Mouse (Mus musculus) brain, adult 2 months (tissue): ENCODE results near the gene Znfx1.
A peak's percentile ranks its signal among the peaks of the same experiment; 100 is the strongest.
"Not testable (repeated sequence)": the region's sequence is repeated elsewhere in the genome, so short reads cannot be mapped to it uniquely, and the experiment has no call there.

Experiments used
- DNase-seq: peaks from one replicate; pipeline ENCODE4 v3.0.0; 2011; ENCODE audit warnings: low read depth, low spot score

The Znfx1 gene

DNA sequence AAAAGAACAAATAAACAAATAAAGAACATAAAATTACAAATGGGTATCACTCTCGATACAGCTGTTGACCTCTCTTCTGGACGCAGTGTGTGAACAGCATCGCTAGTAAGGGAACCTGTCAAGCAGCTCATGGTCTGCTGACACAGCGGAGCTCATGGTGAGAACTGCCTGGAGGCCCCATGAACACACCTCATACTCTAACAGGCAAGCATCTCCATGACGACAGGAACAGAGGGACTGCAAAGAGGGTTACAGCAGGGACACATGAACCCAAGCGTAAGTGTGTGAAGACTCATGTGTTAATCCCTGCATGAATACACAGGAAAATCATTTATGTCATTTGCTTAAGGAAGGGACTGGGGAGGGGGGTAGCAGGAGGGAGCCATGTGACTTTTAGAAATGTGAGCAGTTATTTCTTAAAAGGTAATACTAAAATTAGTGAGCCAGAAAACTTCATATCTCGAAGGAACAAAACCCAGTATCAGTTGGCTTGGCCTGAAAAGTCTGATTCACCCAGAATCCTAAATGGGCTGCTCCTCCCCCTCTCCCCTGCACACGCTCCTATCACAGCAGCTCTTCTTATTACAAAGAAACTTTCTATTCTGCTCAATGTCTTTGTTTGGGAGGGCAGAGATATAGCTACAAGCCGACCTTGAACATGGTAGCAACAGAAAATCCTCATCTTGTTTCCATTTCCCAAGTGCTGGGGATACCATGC lies 9.5 kb downstream of the Znfx1 start:
- peak; percentile 61 for DNase-seq

DNA sequence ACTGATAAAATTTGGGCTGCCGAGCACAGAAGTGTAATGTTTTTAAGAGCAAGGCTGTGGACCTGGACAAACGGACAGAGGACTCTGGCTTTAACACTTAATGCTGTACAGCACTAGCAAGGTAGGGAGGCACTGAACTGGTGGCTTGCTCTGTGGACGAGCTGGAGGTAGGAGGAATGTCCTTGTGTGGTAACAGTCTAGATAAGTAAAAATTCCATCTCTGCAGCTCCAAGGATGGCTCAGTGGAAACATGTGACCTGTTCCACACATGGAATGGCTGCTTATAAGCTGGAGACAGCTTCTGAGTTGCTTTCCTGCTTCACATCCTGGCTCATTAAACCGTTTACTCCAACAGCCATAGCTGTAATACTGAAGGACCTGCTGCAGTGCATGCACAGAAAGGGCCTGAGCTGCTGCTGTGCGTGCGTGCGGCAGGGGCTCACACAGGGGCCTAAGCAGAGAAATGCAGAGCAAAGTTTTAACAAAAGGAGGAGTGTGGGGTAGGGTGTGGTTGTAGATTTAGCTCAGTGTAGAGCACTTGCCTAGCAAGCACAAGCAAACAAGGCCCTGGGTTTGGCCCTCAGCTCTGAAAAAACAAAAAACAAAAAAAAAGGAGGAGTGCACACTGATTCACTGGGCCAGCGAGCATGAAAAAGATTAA lies 14.0 kb downstream of the Znfx1 start:
- DNase-seq, result no peak

DNA sequence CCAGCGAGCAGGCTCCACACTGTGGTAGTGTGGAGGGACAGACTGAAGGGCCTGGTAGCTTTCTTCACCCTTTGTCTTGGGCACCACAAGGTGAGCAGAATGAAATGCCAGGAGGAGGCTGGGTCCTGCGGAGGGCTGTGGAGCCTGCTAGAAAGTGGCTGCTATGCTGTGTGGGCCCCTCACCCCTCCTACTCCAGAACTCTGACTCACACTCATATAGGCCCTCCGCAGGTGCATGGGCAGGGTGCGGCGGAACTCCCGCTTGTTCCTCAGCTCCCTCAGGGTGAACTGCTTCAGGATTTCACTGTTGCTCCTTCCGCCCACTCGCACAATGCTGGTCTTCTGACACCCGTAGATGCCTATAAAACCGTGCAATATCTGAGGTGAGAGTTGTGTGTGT lies 14.6 kb downstream of the Znfx1 start:
- peak; percentile 39 for DNase-seq

DNA sequence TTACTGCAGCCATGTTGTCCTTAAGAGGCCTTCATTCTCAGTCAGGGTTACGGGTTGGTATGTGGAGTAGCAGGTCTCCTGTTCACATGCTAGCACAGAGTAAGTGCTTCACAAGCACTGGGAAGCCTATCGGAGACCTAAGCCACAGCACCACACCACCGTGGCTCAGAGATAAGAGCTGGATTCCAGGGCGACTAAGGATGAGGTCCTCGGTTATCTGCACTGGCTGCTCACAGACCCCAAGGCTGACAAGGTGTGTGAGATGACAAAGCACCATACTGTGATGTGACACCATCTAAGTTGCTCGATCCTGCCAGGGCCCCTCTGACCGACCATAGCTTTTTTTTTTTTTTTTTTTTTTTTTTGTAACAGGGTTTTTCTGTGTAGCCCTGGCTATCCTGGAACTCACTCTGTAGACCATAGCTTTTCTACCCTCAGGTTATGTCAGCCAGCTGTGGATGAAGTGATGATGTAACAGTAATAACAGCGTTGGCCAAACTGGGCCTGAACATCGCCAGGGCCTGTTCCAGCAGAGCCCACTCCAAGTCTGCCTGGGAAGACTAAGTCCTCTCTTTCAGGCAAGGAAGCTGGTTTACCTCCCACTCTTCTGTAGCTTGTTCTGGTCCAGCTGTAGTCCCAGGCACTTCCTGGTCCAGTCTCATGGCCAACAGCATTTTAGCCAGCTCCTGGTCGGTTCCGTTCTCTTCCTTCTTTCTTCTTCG lies 19.3 kb downstream of the Znfx1 start:
- DNase-seq, result no peak

DNA sequence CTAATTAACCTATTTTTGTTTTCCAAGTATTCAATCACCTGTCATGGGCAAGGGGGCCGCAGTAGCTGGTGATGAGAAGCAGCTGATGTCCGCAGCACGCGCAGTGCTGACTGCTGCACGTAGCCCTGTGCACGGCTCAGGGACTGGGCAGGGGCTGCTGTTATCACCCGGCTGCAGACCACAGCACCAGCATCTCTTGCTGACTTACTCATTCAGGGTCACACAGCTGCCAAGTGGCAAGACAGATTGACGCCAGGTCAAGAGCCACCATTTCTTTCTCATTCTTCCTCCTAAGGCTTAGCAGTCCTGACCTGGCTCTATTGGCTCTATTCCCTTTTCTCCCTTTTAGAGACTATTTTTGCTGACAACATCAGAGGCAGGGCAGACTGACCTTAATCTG lies 23.4 kb downstream of the Znfx1 start:
- no peak for DNase-seq

DNA sequence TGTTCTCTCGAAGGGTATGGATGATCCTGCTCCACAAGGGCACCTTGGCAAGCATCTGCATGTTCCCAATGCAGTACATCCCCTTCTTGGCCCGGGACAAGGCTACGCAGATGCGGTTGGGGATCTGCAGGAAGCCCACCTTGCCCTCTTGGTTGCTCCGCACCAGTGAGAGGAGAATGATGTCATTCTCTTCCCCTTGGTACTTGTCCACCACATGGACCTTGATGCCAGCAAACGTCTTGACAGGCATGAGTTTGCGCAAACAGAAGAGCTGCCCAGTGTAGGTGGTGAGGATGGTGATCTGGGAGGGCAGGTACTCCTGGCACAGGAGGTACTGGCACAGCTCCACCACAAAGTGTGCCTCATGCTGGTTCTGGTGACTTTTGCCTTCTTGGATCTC lies 24.1 kb downstream of the Znfx1 start:
- DNase-seq, result no peak

DNA sequence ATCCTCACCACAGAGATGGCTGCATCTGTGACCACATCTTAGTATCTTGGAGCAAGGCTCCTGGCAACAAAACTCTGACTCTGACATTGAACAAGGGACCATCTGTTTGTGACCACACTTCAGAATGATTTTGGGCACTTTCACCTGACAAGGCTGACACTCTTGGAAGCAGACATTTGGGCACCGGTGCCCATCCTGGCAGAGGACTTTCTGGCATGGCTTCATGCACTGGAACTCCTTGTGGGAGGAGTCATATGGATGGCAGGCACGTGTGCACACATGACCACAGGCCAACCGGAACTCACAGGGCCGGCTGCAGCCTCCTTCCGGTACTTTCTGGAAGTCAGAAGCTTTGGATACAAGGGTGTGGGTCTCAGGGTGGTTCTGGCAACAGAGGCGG lies 24.5 kb downstream of the Znfx1 start:
- DNase-seq, result peak; percentile 54

DNA sequence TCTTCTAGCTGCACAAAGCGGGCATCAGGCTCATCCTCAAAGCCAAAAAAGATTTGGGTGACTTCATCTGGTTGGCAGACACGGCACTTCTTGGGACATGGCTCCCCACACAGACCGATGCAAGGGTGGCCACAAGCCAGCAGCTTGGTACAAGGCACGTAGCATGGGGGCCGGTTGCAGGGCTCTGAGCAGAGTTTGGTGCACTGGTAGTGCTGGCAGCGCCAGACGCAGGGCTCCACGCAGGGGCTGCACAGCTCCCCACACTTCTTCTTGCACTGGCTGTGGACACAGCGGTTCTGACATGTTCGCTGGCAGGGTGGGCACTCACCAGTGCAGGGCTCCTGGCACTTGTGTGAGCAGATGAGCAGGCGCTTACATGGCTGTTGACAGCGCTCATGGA lies 25.1 kb downstream of the Znfx1 start:
- peak; percentile 38 for DNase-seq

DNA sequence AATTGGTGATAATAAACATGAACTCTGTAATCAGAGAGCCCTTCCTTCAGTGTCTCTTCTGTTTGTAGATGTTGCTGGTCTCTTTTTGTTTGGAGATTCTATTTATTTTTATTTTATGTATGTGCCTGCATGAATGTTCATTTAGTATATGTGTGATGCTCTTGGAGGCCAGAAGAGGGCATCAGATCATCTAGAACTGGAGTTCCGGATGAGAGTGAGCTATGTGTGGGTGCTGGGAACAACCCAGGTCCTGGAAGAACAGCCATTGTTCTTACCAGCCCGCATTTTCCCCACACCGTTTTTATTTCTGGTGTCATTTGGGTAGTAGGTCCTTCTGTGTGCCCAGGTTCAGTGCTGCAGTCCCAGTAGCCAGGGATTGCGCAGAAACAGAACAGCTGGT lies 32.3 kb downstream of the Znfx1 start:
- no peak for DNase-seq

DNA sequence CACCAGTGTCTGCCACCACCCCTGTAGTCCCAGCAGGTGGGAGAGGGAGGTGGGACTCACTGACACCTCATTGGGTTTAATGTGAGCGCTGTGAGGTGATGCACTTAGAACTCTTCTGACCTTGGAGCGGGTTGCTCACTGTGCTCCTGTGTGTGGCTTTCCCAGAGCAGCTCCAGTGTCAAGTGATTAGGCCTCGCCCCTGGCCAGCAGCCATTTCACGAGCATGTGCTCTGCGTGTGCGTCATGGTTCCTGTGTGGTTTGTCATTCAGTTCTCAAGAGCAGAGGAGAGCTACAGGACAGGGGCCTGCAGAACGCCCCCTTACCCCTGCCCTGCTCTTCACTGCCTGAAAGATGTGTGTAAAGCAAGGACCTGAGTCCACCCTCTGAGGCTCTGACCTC lies 34.3 kb downstream of the Znfx1 start:
- no peak for DNase-seq

DNA sequence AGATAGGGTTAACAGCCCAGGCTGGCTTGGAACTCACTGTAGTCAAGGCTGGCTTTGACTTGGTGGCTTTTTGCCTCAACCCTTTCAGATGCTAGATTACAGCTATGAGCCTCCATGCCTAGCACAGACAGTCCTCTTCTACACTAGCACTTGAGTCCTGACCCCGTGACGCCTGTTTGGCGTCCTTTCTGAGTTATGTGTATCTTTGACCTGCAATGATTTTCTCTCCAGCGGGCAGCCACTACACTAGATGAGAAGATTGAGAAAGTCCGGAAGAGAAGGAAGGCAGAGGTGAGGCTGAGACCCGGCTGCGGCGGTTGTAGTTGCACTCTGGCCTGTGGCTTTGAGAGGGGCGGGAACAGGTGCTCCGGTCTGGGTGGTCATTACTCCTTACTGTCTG lies 43.4 kb downstream of the Znfx1 start:
- DNase-seq, result no peak

DNA sequence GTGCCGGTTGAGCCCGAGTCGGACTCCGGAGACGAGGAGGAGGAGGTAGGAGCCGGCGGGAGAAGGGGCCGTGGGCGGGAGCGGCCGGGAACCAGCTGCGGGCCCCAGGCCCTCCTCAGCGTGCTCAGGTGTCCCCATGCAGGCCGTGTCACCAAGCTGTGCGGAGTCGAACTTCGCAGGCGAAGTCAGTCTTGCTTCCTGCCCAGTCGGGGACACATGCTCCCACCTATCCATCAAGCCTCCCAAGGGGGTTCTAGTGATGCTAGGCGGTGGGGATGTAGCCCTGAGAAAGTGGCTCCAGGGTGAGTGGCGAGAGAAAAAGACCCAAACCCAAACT lies 47.5 kb downstream of the Znfx1 start:
- no peak for DNase-seq

DNA sequence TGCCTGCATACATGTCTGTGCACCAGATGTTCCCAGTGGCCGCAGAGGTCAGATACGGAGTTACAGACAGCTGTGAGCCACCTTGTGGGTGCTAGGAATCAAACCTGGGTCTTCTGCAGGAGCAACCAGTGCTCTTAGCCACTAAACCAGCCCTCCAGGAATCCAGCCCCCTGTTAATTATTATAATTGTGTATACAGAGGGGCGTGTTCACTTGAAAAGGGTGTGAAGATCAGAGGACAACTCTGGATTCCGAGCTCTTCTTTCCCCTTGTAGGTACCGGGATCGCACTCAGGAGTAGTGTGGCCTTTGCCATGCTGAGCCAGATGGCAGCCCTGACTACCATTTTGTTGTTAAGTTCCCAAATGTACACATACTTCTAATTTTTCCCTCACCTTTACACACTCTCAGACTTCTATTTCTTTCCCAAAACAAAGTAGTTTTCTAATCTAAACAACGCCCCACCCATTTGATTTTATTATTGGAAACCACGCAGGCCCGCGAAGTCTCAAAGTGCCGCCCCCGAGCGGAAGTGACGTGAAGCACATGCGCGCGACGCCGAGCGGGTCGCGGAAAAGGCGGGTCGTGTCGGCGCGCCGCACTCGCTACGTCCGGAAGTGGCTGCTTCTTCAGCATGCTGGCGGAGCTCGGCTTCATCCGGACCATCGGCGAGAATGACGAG lies 48.0 kb downstream of the Znfx1 start, which contains the start of gene Ddx27:
Ddx27 (plus strand) TSS at position 492 of the 680 bp plus-strand sequence.
- DNase-seq, result peak; percentile 96

DNA sequence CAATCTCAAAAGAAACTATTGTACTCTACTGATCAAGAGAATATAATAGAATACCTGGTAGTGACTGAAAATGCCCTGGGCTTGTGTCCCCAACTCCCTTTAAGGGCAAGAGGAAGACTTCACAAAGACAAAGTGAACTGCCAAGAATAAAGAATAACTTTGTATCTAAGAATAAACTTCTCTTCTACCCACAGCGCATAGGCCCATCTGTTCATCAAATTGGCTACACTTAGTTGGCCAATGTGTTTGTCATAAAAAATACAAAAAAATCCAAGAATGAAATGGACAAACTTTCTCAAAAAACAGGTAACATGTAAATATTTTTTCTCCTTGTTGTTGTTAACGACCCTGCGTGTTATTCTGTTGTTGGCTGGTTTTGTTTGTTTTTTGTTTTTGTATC lies 52.3 kb downstream of the Znfx1 start:
- DNase-seq, result peak; percentile 55

DNA sequence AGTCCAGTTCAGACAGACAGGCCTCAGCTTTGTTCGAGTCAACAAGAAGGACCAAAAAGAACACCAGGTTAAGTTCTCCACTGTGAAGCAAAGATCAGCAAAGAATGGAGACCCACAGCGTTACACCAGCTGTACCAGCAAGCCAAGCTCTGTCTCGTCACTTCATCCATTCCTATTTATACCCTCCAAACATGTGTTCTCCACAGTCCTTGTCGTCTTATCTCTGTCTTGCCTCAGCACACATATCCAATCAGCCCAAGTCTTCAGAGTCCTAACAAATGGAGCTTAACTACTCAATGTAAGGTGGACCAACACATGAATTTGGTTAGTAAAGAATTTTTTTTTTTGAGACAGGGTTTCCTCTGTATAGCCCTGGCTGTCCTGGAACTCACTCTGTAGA lies 53.3 kb downstream of the Znfx1 start:
- DNase-seq, result no peak

DNA sequence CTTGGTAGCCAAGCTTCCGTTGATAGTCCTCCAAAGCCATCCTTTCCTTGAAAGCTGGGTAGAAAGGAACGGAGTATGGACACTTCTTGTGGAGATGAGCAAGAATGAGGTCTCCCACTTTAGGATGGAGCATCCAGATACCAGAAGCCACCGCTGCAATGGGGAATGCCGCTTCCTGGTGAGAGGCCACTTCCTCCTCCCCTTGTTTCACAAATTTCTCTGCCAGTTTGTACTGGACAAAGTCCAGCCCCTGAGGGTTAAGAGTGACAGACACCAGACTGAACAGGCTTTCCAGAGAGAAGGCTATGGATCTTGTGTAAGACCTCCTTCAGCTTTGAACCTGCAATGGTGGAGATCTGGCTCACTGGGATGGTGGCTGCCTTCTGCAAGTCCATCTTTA lies 55.2 kb downstream of the Znfx1 start:
- not testable (repeated sequence) for DNase-seq

DNA sequence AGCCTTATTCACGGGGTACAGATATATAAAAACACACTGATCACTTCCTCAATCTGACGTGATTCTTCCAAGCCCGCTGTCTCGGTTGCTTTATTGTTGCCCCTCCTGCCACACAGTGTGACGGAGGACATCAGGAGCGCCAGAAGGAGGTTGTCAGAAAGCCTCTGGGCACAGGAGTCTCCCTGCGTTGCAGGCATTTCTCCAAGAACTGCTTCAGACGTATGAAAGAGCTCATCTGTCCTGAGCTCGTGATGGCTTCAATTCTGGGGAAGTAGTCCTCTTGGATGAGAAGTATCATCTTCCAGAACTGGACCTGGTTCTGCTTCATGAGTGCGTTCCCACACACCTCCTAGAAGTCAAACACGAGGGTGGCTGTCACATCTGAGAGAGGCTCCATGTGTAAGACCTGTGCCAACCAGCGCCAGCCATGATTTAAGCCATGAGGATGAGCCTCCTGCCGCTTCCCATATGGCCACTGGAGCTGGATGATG lies 55.8 kb downstream of the Znfx1 start:
- DNase-seq, result peak; percentile 67

DNA sequence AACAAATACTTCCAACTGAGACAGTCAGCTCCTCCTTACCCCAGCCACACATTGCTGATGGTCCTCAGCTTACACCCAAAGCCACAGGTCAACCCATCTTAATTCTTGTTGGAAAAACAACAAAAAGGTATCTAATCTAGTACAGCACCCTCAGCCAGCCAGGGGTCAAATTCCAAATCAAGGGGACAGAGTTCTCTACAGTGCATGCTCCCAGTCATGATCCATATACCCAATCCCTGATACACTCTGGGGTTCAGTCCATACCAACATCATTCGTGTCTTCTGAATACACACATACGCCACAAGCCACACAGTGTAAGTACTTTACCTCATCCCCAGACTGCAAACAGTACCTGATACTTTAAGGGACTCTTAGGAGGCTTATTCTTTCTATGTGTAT lies 56.5 kb downstream of the Znfx1 start:
- DNase-seq, result no peak

DNA sequence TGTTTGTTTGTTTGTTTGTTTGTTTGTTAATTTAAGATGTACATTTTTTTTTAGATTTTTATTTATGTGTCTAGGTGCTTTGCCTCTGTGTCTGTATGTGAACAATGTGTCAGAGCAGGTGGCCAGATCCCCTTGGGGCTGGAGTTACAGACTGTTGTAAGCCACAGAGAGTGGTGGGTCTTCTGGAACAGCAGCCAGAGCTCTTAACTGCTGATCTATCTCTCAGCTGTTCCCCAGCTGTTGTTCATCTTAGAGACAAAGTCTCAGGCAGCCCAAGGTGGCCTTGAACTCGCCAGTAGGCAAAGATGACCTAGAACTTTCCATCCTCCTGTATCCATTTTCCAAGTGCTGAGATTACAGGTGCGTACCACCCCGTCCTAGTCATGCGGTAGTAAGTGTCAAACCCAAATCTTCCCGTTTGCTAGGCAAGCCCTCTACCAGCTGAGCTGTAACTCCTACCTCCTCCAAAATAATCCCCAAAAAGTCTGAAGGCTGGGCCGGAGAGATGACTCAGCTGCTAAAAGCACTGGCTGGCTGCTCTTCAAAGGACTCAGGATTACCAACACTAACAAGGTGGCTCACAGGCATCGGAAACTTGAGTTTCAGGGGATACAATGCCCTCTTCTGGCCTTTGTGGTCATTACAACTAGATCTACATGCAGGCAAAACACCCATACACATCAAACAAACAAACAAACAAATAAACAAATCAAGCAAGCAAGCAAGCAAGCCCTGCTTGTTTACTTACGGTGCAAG lies 58.5 kb downstream of the Znfx1 start:
- peak; percentile 96 for DNase-seq

DNA sequence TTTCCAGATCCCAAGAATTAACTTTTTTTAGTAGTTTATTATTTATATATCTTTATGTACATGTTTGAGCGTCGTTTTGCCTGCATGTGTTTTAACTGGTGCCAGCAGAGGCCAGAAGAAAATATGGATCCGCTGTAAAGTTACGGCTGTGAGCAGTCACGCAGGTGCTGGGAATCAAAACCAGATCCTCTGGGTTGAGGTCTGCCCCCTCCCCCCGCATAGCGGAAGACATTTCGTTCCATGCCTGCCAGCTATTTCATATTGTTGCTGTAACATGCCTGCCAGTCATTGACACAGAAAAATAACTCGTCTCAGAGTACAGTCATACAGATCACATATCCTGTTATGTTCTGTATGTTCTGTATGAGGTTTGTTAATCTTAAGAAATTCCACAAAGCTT lies 61.3 kb downstream of the Znfx1 start:
- no peak for DNase-seq

DNA sequence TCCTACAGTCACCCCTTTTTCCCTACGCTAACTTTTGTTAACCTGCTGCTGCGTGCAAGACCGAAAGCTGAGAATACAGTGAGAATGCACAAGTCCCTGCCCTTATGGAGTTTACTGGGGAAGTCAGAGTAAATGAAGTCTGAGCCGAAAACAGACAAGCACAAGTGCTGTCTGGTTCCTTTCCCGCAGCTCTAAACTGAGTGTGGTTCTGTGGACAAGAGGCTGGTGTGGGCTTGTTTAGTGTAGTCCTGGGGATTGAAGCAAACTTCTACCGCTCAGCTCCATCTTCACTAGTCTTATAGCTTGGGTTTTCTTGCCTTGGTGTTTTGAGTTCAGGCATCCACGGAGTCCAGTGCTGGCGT lies 66.3 kb downstream of the Znfx1 start:
- no peak for DNase-seq
